Mouse (Mus musculus) heart, adult 2 months (tissue): Measurements from ENCODE around the gene Pttg1ip. TPM values are rescaled to one million over a fixed set of nuclear protein-coding genes. Genes with fewer than 3 reads are reported as not detected.

ENCODE experiments used
- DNase-seq, 2 experiments: peaks; one replicate each; pipeline ENCODE4 v3.0.0; 2021
- H3K27ac ChIP-seq: fragments of 200-600 bp; 2 replicates; pipeline ENCODE4 v1.8.1; 2022
- H3K27me3 ChIP-seq: fragments of 200-500 bp; 2 replicates; pipeline ENCODE4 v1.6.1; 2012; ENCODE audit warnings: mild to moderate bottlenecking, low read length, inconsistent platforms, mixed read lengths; ENCODE audit not compliant: control insufficient read depth, insufficient read depth
- H3K36me3 ChIP-seq: fragments of 200-500 bp; 2 replicates; pipeline ENCODE4 v1.6.1; 2012; ENCODE audit warnings: low read length, inconsistent platforms; ENCODE audit not compliant: control insufficient read depth, insufficient read depth
- H3K4me1 ChIP-seq: fragments of 200-500 bp; 2 replicates; pipeline ENCODE4 v1.6.1; 2011; ENCODE audit warnings: low read length; ENCODE audit not compliant: control insufficient read depth, insufficient read depth
- H3K4me3 ChIP-seq: fragments of 200-600 bp; 2 replicates; pipeline ENCODE4 v1.8.1; 2022
- H3K79me2 ChIP-seq: fragments of 200-500 bp; replicated peaks from 2 replicates; pipeline ENCODE4 v1.6.1; 2012; ENCODE audit warnings: mild to moderate bottlenecking, inconsistent platforms, low read length, moderate library complexity, mixed read lengths; ENCODE audit not compliant: control insufficient read depth, insufficient read depth
- H3K9ac ChIP-seq: fragments of 200-500 bp; 2 replicates; pipeline ENCODE4 v1.6.1; 2012; ENCODE audit warnings: low read depth, mild to moderate bottlenecking, control low read depth, inconsistent platforms, low read length, mixed read lengths
- CTCF ChIP-seq: fragments of 200-600 bp; IDR thresholded peaks from 2 replicates; pipeline ENCODE4 v1.8.1; 2022; ENCODE audit warnings: antibody characterized with exemption, mild to moderate bottlenecking, moderate library complexity
- EP300 ChIP-seq: fragments of 200-500 bp; IDR thresholded peaks from 2 replicates; pipeline ENCODE4 v1.6.1; 2011; ENCODE audit warnings: low read depth, low read length, control low read depth; ENCODE audit not compliant: insufficient read depth
- POLR2A ChIP-seq: fragments of 200-500 bp; IDR thresholded peaks from 2 replicates; pipeline ENCODE4 v1.6.1; 2011; ENCODE audit warnings: mild to moderate bottlenecking, low read depth, low read length, control low read depth; ENCODE audit not compliant: insufficient read depth
- WGBS: fragments of 180-500 bp; shearing (Covaris S2); methylation state at CpG from one replicate; pipeline ENCODE4 v1.1.7; 2018; 5-methylcytosine and 5-hydroxymethylcytosine counted together
- intact Hi-C: fragments of 180-260 bp; cut with DNase I; formaldehyde crosslinking; loops from one replicate; pipeline ENCODE4 v1.15.1; 2025
- microRNA-seq, 2 experiments: library from miRNA; unstranded; fragments of <30 nt; microRNA quantifications; one replicate each; pipeline ENCODE4 v1.2.0; 2021
- polyA plus RNA-seq: library from polyadenylated mRNA; depleted of rRNA; stranded (reverse); fragments of >200 nt; gene quantifications from 2 replicates; pipeline ENCODE4 v1.2.3, GENCODE M21; 2012; rRNA removed
- total RNA-seq, 2 experiments: library from RNA; stranded (reverse); gene quantifications; 2 replicates each; pipeline ENCODE4 v1.2.3; 2021

Gene Pttg1ip
- total and polyA plus RNA-seq, 3 experiments = 119 to 132 (median 131) TPM

DNA sequence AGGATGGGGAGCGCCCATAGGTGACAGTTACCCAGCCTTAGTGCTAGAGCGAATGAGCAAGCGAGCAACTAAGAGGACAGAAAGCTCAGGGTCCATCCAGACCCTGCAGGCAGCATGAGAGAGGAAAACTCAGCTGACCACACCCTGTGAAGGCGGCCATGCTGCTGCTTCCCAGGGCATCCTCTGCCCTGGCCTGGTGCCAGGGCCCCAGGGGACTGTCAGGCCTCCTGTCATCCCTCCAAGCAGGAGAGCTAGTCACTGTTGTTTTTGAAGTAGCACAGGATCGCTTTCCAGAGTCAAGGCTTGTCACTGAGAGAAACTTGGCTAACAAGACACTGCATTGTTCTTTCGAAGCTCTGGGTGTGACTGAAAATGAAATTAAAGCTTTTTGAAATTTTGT, 57.4 kb downstream of the Pttg1ip start:
- Histone ChIP-seq H3K27ac (peak overlapping the region; percentile 21; the same call in 1 of the 2 replicates), H3K36me3 (peaks cover 3% of the 10 kb centered on the region), H3K4me1 (peaks cover 18% of the 10 kb centered on the region), H3K9ac (no peak overlapping the region), H3K79me2 (peaks cover 3% of the 10 kb centered on the region), H3K4me3 (no peak overlapping the region), H3K27me3 (no peaks in the 10 kb centered on the region)
- peak; percentile 45 to 51 for DNase-seq
- TF ChIP-seq CTCF (no peak), POLR2A (no peak), EP300 (no peak)
- 55% methylated on average over 6 of the region's 6 CpGs for WGBS
- intact Hi-C loops = no loop called here

DNA sequence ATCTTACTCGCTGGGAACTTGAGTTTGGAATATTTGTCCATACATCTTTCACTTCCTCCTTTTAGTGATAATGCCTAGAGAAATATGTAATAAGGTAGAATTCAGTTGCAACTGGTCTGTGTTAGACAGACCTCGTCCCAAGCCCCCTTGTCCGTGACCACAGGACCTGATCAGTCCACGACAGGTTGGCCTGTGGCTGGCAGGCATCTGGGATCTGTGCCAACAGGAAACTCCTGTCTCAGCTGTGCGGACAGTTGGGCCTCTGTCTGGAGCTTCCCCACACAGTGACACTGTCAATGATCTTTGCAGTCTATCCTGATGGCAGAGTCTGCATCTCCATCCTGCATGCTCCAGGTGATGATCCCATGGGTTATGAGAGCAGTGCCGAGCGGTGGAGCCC, 61.6 kb downstream of the Pttg1ip start:
- TF ChIP-seq CTCF (no peak), EP300 (no peak), POLR2A (no peak)
- intact Hi-C loops = no loop called here
- peaks cover 3% of the 10 kb centered on the region for H3K36me3 ChIP-seq

DNA sequence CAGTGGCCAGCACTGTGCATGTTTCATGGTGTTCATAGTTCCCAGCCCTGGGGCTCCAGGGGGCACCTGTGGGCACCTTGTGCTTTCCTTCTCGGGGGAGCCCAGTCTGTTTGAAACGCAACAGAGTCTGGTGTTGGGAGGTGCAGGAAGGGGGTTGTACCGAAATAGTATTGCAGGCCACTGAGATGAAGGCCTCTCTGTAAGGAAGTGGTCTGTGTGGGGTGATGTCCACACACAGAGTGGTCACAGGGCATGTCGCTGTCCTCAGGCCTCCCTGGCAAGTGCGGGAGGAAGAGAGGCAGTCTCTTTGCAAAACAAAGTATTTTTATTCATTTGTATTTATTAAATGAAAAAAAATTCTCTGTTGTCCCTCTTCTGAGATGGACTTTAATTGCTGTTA, 64.1 kb downstream of the Pttg1ip start:
- Histone ChIP-seq H3K9ac (no peak overlapping the region), H3K4me3 (no peak overlapping the region), H3K36me3 (no peaks in the 10 kb centered on the region), H3K4me1 (no peaks in the 10 kb centered on the region), H3K79me2 (no peaks in the 10 kb centered on the region; the same call in 1 of the 2 replicates), H3K27ac (no peak overlapping the region), H3K27me3 (no peaks in the 10 kb centered on the region)
- intact Hi-C loops = no loop called here
- no peak for DNase-seq
- no peak for TF ChIP-seq CTCF
- TF ChIP-seq POLR2A = no peak
- no peak for TF ChIP-seq EP300
- WGBS = 85% methylated on average over 5 of the region's 5 CpGs

More for the DNA sequence above, 61.6 kb downstream of the Pttg1ip start:
- H3K79me2 ChIP-seq = no peaks in the 10 kb centered on the region; the same call in 1 of the 2 replicates
- no peak overlapping the region for H3K4me3 ChIP-seq
- peaks cover 6% of the 10 kb centered on the region for H3K4me1 ChIP-seq
- WGBS = 44% methylated on average over 7 of the region's 7 CpGs
- no peak overlapping the region for H3K27ac ChIP-seq
- no peaks in the 10 kb centered on the region for H3K27me3 ChIP-seq
- peak in 1 of 2 experiments; percentile 16 for DNase-seq
- H3K9ac ChIP-seq = no peak overlapping the region

DNA sequence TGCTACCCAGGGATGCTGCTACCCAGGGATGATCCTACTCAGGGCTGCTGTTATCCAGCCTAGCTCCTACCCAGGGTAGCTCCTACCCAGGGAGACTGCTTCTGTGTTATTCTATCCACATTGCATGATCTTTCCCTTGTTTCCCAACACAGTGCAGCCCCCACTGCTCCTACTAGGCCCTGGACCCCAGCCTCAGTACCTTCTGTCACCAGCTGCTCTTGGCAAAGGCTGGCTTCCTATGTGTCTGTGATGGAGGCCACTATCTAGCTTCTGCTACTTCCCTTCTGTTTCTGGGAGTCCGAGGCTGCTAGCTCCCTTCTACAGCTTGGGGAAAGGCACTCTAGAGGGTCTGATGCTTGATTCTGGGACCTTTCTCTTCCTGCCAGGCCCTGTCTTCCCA, 65.9 kb downstream of the Pttg1ip start:
- intact Hi-C loops = no loop called here
- DNase-seq = no peak
- Histone ChIP-seq H3K27ac (no peak overlapping the region), H3K4me3 (no peak overlapping the region), H3K36me3 (no peaks in the 10 kb centered on the region), H3K9ac (no peak overlapping the region), H3K27me3 (no peaks in the 10 kb centered on the region), H3K4me1 (no peaks in the 10 kb centered on the region), H3K79me2 (no peaks in the 10 kb centered on the region)
- TF ChIP-seq EP300 (no peak), CTCF (no peak), POLR2A (no peak)
- WGBS = 56% methylated on average over 1 of the region's 1 CpGs

DNA sequence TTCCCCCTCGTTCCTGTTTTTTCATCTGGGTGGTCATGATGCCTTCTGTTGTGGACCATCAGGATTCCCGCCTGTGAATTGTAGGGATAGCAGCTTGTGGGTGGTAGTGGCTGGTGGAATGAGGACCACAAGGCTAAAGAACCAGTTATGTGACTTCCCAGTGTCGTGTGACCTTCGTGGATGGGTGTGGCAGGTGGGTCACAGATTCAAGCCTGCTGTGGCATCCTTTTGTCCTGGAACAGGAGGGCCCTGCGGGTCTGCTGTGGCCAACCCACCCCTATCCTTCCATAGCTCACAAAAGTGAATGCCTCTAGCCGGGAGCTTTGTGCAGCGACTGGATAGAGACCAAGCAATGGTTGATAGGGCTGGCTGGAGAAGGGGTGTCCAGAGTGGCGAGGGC, 66.4 kb downstream of the Pttg1ip start:
- no peak for TF ChIP-seq POLR2A
- no peak for TF ChIP-seq EP300
- no peak for TF ChIP-seq CTCF
- Histone ChIP-seq H3K4me1 (no peaks in the 10 kb centered on the region), H3K27me3 (no peaks in the 10 kb centered on the region), H3K9ac (no peak overlapping the region), H3K4me3 (no peak overlapping the region), H3K27ac (no peak overlapping the region), H3K79me2 (no peaks in the 10 kb centered on the region), H3K36me3 (no peaks in the 10 kb centered on the region)
- WGBS = 84% methylated on average over 8 of the region's 8 CpGs
- DNase-seq = no peak
- intact Hi-C loops = no loop called here

Small RNA genes lying within 50 kb of the gene (microRNA-seq; reads per million reads assigned to microRNA genes)
- 11.8 to 20.9 reads per million in 2 experiments for gene Mir1930

Other genes with a start within 250 kb of the Pttg1ip start
- 10 to 100 TPM; 17.1 to 17.2 TPM for gene Adarb1, start 163.4 kb upstream of the Pttg1ip start, total RNA-seq
- gene Adarb1, start 163.4 kb upstream of the Pttg1ip start, polyA plus RNA-seq = 11.4 and 17.2 TPM in 2 replicates
- gene Fam207a, start 65.9 kb upstream of the Pttg1ip start, total RNA-seq = 10 to 100 TPM in 1 of 2 experiments, 1 to 10 TPM in 1; 8.2 to 10.3 TPM
- 10.4 and 11.1 TPM in 2 replicates for gene Fam207a, start 65.9 kb upstream of the Pttg1ip start, polyA plus RNA-seq
- gene Itgb2, start 51.5 kb upstream of the Pttg1ip start, total RNA-seq = 10 to 100 TPM in 1 of 2 experiments, 1 to 10 TPM in 1; 7.1 to 11.2 TPM
- 6.0 and 11.6 TPM in 2 replicates for gene Itgb2, start 51.5 kb upstream of the Pttg1ip start, polyA plus RNA-seq
- gene Sumo3, start 24.4 kb downstream of the Pttg1ip start, total RNA-seq = 10 to 100 TPM; 66.4 to 67.8 TPM
- gene Sumo3, start 24.4 kb downstream of the Pttg1ip start, polyA plus RNA-seq = 122 and 167 TPM in 2 replicates
- 10 to 100 TPM; 15.5 to 15.8 TPM for gene Gm49325, start 24.5 kb downstream of the Pttg1ip start, total RNA-seq
- gene Gm49325, start 24.5 kb downstream of the Pttg1ip start, polyA plus RNA-seq = not detected in 2 replicates
- 10 to 100 TPM; 74.6 to 80.9 TPM for gene Ube2g2, start 40.6 kb downstream of the Pttg1ip start, total RNA-seq
- gene Ube2g2, start 40.6 kb downstream of the Pttg1ip start, polyA plus RNA-seq = 53.5 and 69.7 TPM in 2 replicates
- not detected for gene Tspear, start 104.8 kb downstream of the Pttg1ip start, total RNA-seq
- not detected in 2 replicates for gene Tspear, start 104.8 kb downstream of the Pttg1ip start, polyA plus RNA-seq
- gene Gm19402, start 109.0 kb downstream of the Pttg1ip start, total RNA-seq = not detected
- gene Gm19402, start 109.0 kb downstream of the Pttg1ip start, polyA plus RNA-seq = not detected in 2 replicates
- not detected for gene Gm9508, start 115.5 kb downstream of the Pttg1ip start, total RNA-seq
- gene Gm9508, start 115.5 kb downstream of the Pttg1ip start, polyA plus RNA-seq = not detected in 2 replicates
- not detected for gene Gm10272, start 124.9 kb downstream of the Pttg1ip start, total RNA-seq
- gene Gm10272, start 124.9 kb downstream of the Pttg1ip start, polyA plus RNA-seq = not detected in 2 replicates
- not detected for gene Gm10024, start 129.7 kb downstream of the Pttg1ip start, total RNA-seq
- gene Gm10024, start 129.7 kb downstream of the Pttg1ip start, polyA plus RNA-seq = not detected in 2 replicates
- not detected for gene Gm10142, start 134.1 kb downstream of the Pttg1ip start, total RNA-seq
- not detected in 2 replicates for gene Gm10142, start 134.1 kb downstream of the Pttg1ip start, polyA plus RNA-seq
- gene Krtap12-1, start 138.9 kb downstream of the Pttg1ip start, total RNA-seq = not detected
- not detected in 2 replicates for gene Krtap12-1, start 138.9 kb downstream of the Pttg1ip start, polyA plus RNA-seq
- not detected for gene Gm10100, start 144.8 kb downstream of the Pttg1ip start, total RNA-seq
- gene Gm10100, start 144.8 kb downstream of the Pttg1ip start, polyA plus RNA-seq = not detected in 2 replicates
- not detected for gene Gm18596, start 160.9 kb downstream of the Pttg1ip start, total RNA-seq
- gene Gm18596, start 160.9 kb downstream of the Pttg1ip start, polyA plus RNA-seq = not detected in 2 replicates
- gene Gm9736, start 169.6 kb downstream of the Pttg1ip start, total RNA-seq = not detected
- gene Gm9736, start 169.6 kb downstream of the Pttg1ip start, polyA plus RNA-seq = not detected in 2 replicates
- not detected for gene Gm3233, start 178.0 kb downstream of the Pttg1ip start, total RNA-seq
- not detected in 2 replicates for gene Gm3233, start 178.0 kb downstream of the Pttg1ip start, polyA plus RNA-seq
- gene Gm3238, start 189.6 kb downstream of the Pttg1ip start, total RNA-seq = not detected
- gene Gm3238, start 189.6 kb downstream of the Pttg1ip start, polyA plus RNA-seq = not detected in 2 replicates
- gene Gm7138, start 195.2 kb downstream of the Pttg1ip start, total RNA-seq = not detected
- gene Gm7138, start 195.2 kb downstream of the Pttg1ip start, polyA plus RNA-seq = not detected in 2 replicates
- gene Gm3250, start 200.8 kb downstream of the Pttg1ip start, total RNA-seq = not detected
- gene Gm3250, start 200.8 kb downstream of the Pttg1ip start, polyA plus RNA-seq = not detected in 2 replicates
- not detected for gene Gm7137, start 206.5 kb downstream of the Pttg1ip start, total RNA-seq
- not detected in 2 replicates for gene Gm7137, start 206.5 kb downstream of the Pttg1ip start, polyA plus RNA-seq
- not detected for gene Gm9639, start 213.4 kb downstream of the Pttg1ip start, total RNA-seq
- gene Gm9639, start 213.4 kb downstream of the Pttg1ip start, polyA plus RNA-seq = not detected in 2 replicates
- gene Gm19668, start 217.4 kb downstream of the Pttg1ip start, total RNA-seq = not detected
- gene Gm19668, start 217.4 kb downstream of the Pttg1ip start, polyA plus RNA-seq = not detected in 2 replicates
- gene Gm9507, start 230.1 kb downstream of the Pttg1ip start, total RNA-seq = not detected
- gene Gm9507, start 230.1 kb downstream of the Pttg1ip start, polyA plus RNA-seq = not detected in 2 replicates
- not detected for gene Gm2696, start 233.0 kb downstream of the Pttg1ip start, total RNA-seq
- not detected in 2 replicates for gene Gm2696, start 233.0 kb downstream of the Pttg1ip start, polyA plus RNA-seq
- gene Krtap10-4, start 245.4 kb downstream of the Pttg1ip start, total RNA-seq = not detected
- gene Krtap10-4, start 245.4 kb downstream of the Pttg1ip start, polyA plus RNA-seq = not detected in 2 replicates